Mouse (Mus musculus) forebrain, embryonic 10.5 days (tissue): ENCODE measurements around the gene C1ql4. TPM values are rescaled to one million over a fixed set of nuclear protein-coding genes. Genes with fewer than 3 reads are reported as not detected.

Source experiments
- DNase-seq: peaks from one replicate; pipeline ENCODE4 v3.0.0-alpha.2; 2017; ENCODE audit warnings: low spot score; ENCODE audit errors: extremely low spot score
- H3K27ac ChIP-seq: fragments of 300-500 bp; sonication (generic); 2 replicates; pipeline ENCODE4 v1.5.1; 2016; ENCODE audit warnings: mild to moderate bottlenecking
- H3K27me3 ChIP-seq: fragments of 300-500 bp; sonication (generic); 2 replicates; pipeline ENCODE4 v1.6.1; 2016; ENCODE audit warnings: mild to moderate bottlenecking; ENCODE audit not compliant: poor library complexity, severe bottlenecking
- H3K36me3 ChIP-seq: fragments of 300-500 bp; sonication (generic); replicated peaks from 2 replicates; pipeline ENCODE4 v1.6.1; 2016; ENCODE audit warnings: mild to moderate bottlenecking, moderate library complexity
- H3K4me1 ChIP-seq: fragments of 300-500 bp; sonication (generic); 2 replicates; pipeline ENCODE4 v1.6.1; 2016
- H3K4me3 ChIP-seq: fragments of 300-500 bp; sonication (generic); 2 replicates; pipeline ENCODE4 v1.5.1; 2016; ENCODE audit warnings: mild to moderate bottlenecking, moderate library complexity
- H3K9me3 ChIP-seq: fragments of 300-500 bp; sonication (generic); 2 replicates; pipeline ENCODE4 v1.6.1; 2016; ENCODE audit warnings: mild to moderate bottlenecking, moderate library complexity
- WGBS: fragments of 180-500 bp; shearing (Covaris S2); methylation state at CpG from one replicate; pipeline ENCODE4 v1.1.7; 2016; 5-methylcytosine and 5-hydroxymethylcytosine counted together
- polyA plus RNA-seq: library from polyadenylated mRNA; unstranded; fragments of >200 nt; fragmentation: Nextera tagmentation; extraction: Ambion mirVana; gene quantifications from 2 replicates; pipeline ENCODE4 v1.2.1, GENCODE M21; 2016

Gene C1ql4
- polyA plus RNA-seq, 1 experiment from 2014 or later, result 0.12 TPM

GRCm38 (mm10) chr15:99114312-99115064 lies 26.9 kb upstream of the C1ql4 start:
- Histone ChIP-seq H3K27me3 (0 out of 2 replicates have a peak, but pooled peaks cover 6% of the 10 kb centered on the region), H3K4me1 (peaks cover 9% of the 10 kb centered on the region; the same call in 1 of the 2 replicates), H3K9me3 (no peaks in the 10 kb centered on the region), H3K4me3 (no peak overlapping the region), H3K36me3 (no peaks in the 10 kb centered on the region), H3K27ac (0 out of 2 replicates have a peak overlapping the region, but pooled peaks have one; percentile 11)
- 55% methylated on average over 14 of the region's 14 CpGs for WGBS
- no peak for DNase-seq

GRCm38 (mm10) chr15:99113396-99113975 lies 25.9 kb upstream of the C1ql4 start:
- no peak overlapping the region for H3K27ac ChIP-seq
- H3K4me1 ChIP-seq, result peaks cover 9% of the 10 kb centered on the region; the same call in 1 of the 2 replicates
- WGBS, result 10% methylated on average over 9 of the region's 9 CpGs
- H3K36me3 ChIP-seq, result no peaks in the 10 kb centered on the region
- peak overlapping the region; percentile 34 for H3K4me3 ChIP-seq
- DNase-seq, result peak; percentile 42
- 0 out of 2 replicates have a peak, but pooled peaks cover 6% of the 10 kb centered on the region for H3K27me3 ChIP-seq
- no peaks in the 10 kb centered on the region for H3K9me3 ChIP-seq

- Histone ChIP-seq H3K4me1 (peaks cover 9% of the 10 kb centered on the region; the same call in 1 of the 2 replicates), H3K27ac (no peak overlapping the region), H3K36me3 (no peaks in the 10 kb centered on the region), H3K4me3 (peak overlapping the region; percentile 34; the same call in 1 of the 2 replicates), H3K27me3 (0 out of 2 replicates have a peak, but pooled peaks cover 6% of the 10 kb centered on the region), H3K9me3 (no peaks in the 10 kb centered on the region)
- 73% methylated on average over 11 of the region's 11 CpGs for WGBS
- no peak for DNase-seq
These were observed 25.3 kb upstream of the C1ql4 start for GRCm38 (mm10) chr15:99112843-99113395.

DNA sequence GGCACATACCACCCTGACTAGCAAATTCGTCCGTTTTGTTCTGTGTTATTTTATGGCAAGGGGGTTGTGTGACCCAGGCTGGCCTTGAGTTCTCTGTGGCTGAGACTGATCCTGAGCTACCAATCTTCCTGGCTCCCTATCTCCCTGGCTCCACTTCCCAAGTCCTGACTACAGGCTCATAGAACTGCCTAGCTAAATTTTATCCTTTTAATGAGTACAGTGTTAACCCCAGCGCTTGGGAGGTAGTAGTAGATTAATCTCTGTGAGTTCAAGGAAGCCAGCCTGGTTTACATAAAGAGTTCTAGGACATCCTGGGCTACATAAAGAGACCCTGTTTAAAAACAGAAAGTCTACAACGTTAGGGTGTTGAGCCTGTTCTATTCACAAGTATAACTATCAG lies 24.2 kb upstream of the C1ql4 start:
- Histone ChIP-seq H3K9me3 (no peaks in the 10 kb centered on the region), H3K4me3 (no peak overlapping the region), H3K27me3 (0 out of 2 replicates have a peak, but pooled peaks cover 6% of the 10 kb centered on the region), H3K27ac (no peak overlapping the region), H3K4me1 (peaks cover 9% of the 10 kb centered on the region; the same call in 1 of the 2 replicates), H3K36me3 (no peaks in the 10 kb centered on the region)
- 76% methylated on average over 4 of the region's 4 CpGs for WGBS
- DNase-seq, result no peak

- H3K27me3 ChIP-seq, result 0 out of 2 replicates have a peak, but pooled peaks cover 6% of the 10 kb centered on the region
- WGBS, result 89% methylated on average over 3 of the region's 3 CpGs
- H3K4me1 ChIP-seq, result peaks cover 9% of the 10 kb centered on the region; the same call in 1 of the 2 replicates
These were observed 23.5 kb upstream of the C1ql4 start for GRCm38 (mm10) chr15:99111139-99111538.

GRCm38 (mm10) chr15:99107866-99108265 lies 20.2 kb upstream of the C1ql4 start:
- Histone ChIP-seq H3K27ac (no peak overlapping the region), H3K9me3 (no peaks in the 10 kb centered on the region), H3K27me3 (0 out of 2 replicates have a peak, but pooled peaks cover 6% of the 10 kb centered on the region), H3K36me3 (no peaks in the 10 kb centered on the region), H3K4me1 (no peaks in the 10 kb centered on the region), H3K4me3 (no peak overlapping the region)
- WGBS, result 86% methylated on average over 3 of the region's 3 CpGs
- no peak for DNase-seq

More at GRCm38 (mm10) chr15:99111139-99111538, 23.5 kb upstream of the C1ql4 start:
- no peak overlapping the region for H3K4me3 ChIP-seq
- H3K27ac ChIP-seq, result no peak overlapping the region
- no peaks in the 10 kb centered on the region for H3K9me3 ChIP-seq
- H3K36me3 ChIP-seq, result no peaks in the 10 kb centered on the region
- DNase-seq, result no peak

DNA sequence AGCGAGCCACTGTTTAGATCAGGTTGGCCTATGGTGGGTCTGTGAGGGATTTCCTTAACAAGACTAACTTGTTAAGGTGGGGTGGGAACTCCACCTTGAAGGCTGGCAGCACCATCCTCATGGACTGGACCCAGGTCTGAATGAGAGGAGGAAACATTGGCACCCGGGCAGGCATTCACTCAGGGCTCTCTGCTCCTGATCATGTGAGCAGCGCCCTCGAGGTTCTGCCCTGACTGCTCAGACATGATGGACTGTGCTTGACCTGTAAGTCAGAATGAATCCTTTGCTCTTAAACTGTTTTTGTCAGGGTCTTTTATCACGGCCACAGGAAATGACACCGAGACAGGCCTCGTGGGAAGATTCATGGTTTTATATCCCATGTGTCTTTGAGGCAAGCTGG lies 17.6 kb upstream of the C1ql4 start:
- Histone ChIP-seq H3K4me1 (no peaks in the 10 kb centered on the region), H3K4me3 (no peak overlapping the region), H3K27ac (no peak overlapping the region), H3K9me3 (no peaks in the 10 kb centered on the region), H3K36me3 (no peaks in the 10 kb centered on the region), H3K27me3 (peaks cover 11% of the 10 kb centered on the region)
- WGBS, result 94% methylated on average over 7 of the region's 7 CpGs
- DNase-seq, result no peak

DNA sequence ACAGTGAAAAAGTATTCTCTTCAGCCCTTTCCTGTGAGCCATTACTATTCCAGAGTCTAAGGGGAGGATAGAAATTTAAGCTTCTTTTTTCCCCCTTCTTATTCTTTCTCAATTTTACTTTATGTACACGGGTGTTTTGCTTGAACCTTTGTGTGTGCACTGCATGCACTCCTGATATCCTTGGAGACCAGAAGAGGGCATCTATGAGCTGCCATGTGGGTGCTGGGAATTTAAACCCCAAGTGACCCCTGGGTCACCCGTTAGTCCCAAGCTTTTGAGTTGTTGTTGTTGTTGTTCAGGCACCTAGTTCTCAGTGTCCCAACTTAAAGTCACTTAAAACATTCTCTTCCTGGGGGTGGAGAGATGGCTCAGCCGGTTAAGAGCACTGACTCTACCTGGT lies 12.4 kb upstream of the C1ql4 start:
- Histone ChIP-seq H3K36me3 (no peaks in the 10 kb centered on the region), H3K4me1 (peaks cover 44% of the 10 kb centered on the region), H3K27ac (no peak overlapping the region), H3K4me3 (no peak overlapping the region), H3K9me3 (no peaks in the 10 kb centered on the region), H3K27me3 (peaks cover 63% of the 10 kb centered on the region)
- 53% methylated on average over 3 of the region's 3 CpGs for WGBS
- DNase-seq, result no peak

GRCm38 (mm10) chr15:99099139-99099556 lies 11.5 kb upstream of the C1ql4 start:
- no peaks in the 10 kb centered on the region for H3K36me3 ChIP-seq
- peaks cover 71% of the 10 kb centered on the region for H3K27me3 ChIP-seq
- WGBS, result under 1% methylated on average over 15 of the region's 15 CpGs
- H3K4me1 ChIP-seq, result peaks cover 51% of the 10 kb centered on the region
- H3K4me3 ChIP-seq, result peak overlapping the region; percentile 50
- no peaks in the 10 kb centered on the region for H3K9me3 ChIP-seq
- peak; percentile 74 for DNase-seq
- peak overlapping the region; percentile 58 for H3K27ac ChIP-seq

DNA sequence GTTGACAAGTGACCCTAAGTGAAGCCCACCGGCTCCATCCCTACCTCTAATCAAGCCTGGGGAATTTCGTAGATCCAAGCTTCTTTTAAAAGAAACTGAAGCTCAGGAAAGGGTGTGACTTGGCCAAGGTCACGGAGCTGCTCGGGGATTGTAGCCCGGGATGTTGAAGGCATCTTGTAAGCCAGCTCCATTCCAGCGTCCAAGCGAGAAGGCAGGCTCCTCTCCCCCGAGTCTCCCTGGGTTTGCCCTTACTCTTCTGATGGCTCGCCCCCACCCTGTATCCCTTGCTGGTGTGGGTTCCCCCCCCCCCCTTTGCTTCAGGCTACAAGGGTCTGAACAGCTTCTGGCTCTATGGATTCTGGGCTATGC lies 10.9 kb upstream of the C1ql4 start:
- Histone ChIP-seq H3K27ac (0 out of 2 replicates have a peak overlapping the region, but pooled peaks have one; percentile 60), H3K4me3 (peak overlapping the region; percentile 50), H3K36me3 (no peaks in the 10 kb centered on the region), H3K9me3 (no peaks in the 10 kb centered on the region), H3K27me3 (peaks cover 76% of the 10 kb centered on the region), H3K4me1 (peaks cover 56% of the 10 kb centered on the region)
- WGBS, result under 1% methylated on average over 9 of the region's 9 CpGs
- DNase-seq, result no peak

DNA sequence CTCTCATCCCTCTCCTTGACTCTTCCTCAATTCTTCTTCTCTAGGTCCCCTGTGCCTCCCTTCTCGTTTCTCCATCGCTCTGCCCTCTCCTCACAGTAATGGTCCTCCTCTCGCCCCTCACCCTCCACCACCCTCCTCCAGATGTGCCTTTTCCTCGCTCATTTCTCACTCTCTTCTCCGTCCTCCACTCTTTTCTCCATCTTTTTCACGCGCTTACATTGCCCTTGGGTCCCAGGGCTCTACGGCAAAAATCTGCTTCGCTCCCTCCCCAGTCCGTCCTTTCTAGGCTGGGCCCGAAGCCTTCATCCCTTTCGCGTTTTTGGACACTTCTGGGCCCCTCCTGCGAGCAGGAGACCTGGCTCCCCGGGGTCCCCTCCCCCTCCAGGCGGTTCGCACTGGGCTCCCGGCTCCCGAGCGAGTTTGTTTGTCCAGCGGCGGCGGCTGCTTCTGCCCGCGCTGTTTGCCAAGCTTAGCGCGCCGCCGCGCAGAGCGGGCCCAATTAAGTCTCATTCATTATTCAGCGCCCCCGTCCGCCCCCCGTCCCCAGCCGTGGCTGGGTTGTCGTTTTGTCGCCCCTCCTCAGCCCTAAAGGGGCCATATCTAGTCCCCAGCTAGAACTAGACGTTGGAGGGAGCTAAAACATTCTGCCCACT lies 10.3 kb upstream of the C1ql4 start:
- H3K4me1 ChIP-seq, result peaks cover 61% of the 10 kb centered on the region
- H3K27me3 ChIP-seq, result peaks cover 81% of the 10 kb centered on the region
- no peaks in the 10 kb centered on the region for H3K9me3 ChIP-seq
- peak overlapping the region; percentile 50 for H3K4me3 ChIP-seq
- H3K36me3 ChIP-seq, result no peaks in the 10 kb centered on the region
- under 1% methylated on average over 39 of the region's 39 CpGs for WGBS
- peak; percentile 64 for DNase-seq
- peak overlapping the region; percentile 60 for H3K27ac ChIP-seq

GRCm38 (mm10) chr15:99096831-99097500 lies 9.3 kb upstream of the C1ql4 start:
- H3K9me3 ChIP-seq, result no peaks in the 10 kb centered on the region
- H3K27me3 ChIP-seq, result peaks cover 91% of the 10 kb centered on the region
- H3K27ac ChIP-seq, result peak overlapping the region; percentile 65
- DNase-seq, result peak; percentile 55
- H3K36me3 ChIP-seq, result no peaks in the 10 kb centered on the region
- H3K4me1 ChIP-seq, result peaks cover 66% of the 10 kb centered on the region
- peak overlapping the region; percentile 50 for H3K4me3 ChIP-seq
- under 1% methylated on average over 48 of the region's 58 CpGs for WGBS
